Mouse (Mus musculus) liver, adult 2 months (tissue): ENCODE results near the gene Olfr612.
"Not testable (repeated sequence)": the region's sequence is repeated elsewhere in the genome, so short reads cannot be mapped to it uniquely, and the experiment has no call there.

Experiments used
- CTCF ChIP-seq: fragments of 200-500 bp; IDR thresholded peaks from 2 replicates; pipeline ENCODE4 v1.5.1; 2011; ENCODE audit warnings: low read depth, low read length, control low read depth
- POLR2A ChIP-seq: fragments of 200-500 bp; IDR thresholded peaks from 2 replicates; pipeline ENCODE4 v1.6.1; 2011; ENCODE audit warnings: low read length, control low read depth; ENCODE audit not compliant: insufficient read depth; ENCODE audit errors: extremely low read depth

DNA sequence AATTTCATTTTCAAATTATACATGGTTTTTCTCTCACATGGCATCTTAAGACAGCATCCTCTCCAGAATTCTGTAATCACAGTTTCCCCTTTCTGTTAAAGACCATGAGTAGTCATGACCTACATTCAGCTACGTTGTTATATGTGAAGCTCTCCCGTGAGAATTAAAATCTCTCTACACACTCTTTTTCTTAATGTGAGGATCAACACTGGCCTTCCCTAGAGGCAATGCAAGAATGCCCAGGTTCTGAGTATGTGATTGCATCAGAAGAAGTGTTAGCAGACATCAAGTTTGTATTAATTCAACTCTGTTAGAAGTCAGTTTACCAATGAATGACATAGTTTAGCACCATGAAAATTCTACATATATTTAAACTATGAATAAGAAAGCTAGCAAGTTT, at the start of gene Olfr612:
- not testable (repeated sequence) for TF ChIP-seq CTCF, POLR2A
